Mouse (Mus musculus): ENCODE data around the gene Zfp30. TPM values are rescaled to one million over a fixed set of nuclear protein-coding genes. Genes with fewer than 3 reads are reported as not detected.

Zfp30 gene
- total RNA-seq, 2 experiments from 2014 or later: 10.6 to 11.9 TPM

GRCm38 (mm10) chr7:29818619-29819254 is 34.9 kb downstream of the Zfp30 start:
- intact Hi-C loops (cut with DNase I): loop anchor here (5.0 kb wide), 1 partner anchor 89 kb away; the partner anchor contains the start of genes Zfp27 and Zfp383
- peak; percentile 87 to 92 for DNase-seq (ENCODE audit: low spot score in 2 of 2)

- DNase-seq (ENCODE audit: low spot score in 2 of 2): no peak
- intact Hi-C loops (cut with DNase I): no loop called here
These were observed 44.2 kb downstream of the Zfp30 start for GRCm38 (mm10) chr7:29828001-29828400.

- intact Hi-C loops (cut with DNase I): no loop called here
- DNase-seq (ENCODE audit: low spot score in 2 of 2): no peak
These were observed 46.0 kb downstream of the Zfp30 start for GRCm38 (mm10) chr7:29829804-29830203.

DNA sequence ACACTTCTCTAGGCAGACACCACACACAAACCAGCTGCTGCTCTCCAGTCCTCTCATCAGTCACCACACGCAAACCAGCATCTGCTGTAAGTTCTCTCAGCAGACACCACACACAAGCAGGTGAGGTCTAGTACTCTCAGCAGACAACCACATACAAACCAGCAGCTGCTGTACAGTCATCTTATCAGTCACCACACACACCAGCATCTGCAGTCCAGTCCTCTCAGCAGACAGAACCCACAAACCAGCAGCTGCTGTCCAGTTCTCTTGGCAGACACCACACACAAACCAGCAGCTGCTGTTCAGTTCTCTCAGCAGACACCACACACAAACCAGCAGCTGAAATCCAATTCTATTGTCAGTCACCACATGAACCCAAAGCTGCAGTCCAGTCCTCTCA is 53.0 kb downstream of the Zfp30 start:
- no peak for DNase-seq (ENCODE audit: low spot score in 2 of 2)
- intact Hi-C loops (cut with DNase I): no loop called here

GRCm38 (mm10) chr7:29839256-29839655 is 55.5 kb downstream of the Zfp30 start:
- DNase-seq (ENCODE audit: low spot score in 2 of 2): no peak
- intact Hi-C loops (cut with DNase I): no loop called here

GRCm38 (mm10) chr7:29842105-29842504 is 58.3 kb downstream of the Zfp30 start:
- DNase-seq (ENCODE audit: low spot score in 2 of 2): no peak
- intact Hi-C loops (cut with DNase I): no loop called here

Small RNAs within 50 kb of the gene (microRNA-seq; reads per million reads assigned to microRNA genes)
- gene Mir1964: 3.0 to 4.2 reads per million in 2 experiments

Other genes with a start within 250 kb of the Zfp30 start
- under 1 TPM in 1 of 2 experiments, not detected in 1; 0.30 TPM for gene Catsperg2, start 57.0 kb upstream of the Zfp30 start, total RNA-seq (2021)
- 10 to 100 TPM; 15.7 to 17.6 TPM for gene Zfp84, start 15.4 kb upstream of the Zfp30 start, total RNA-seq (2021)
- 10 to 100 TPM; 22.2 to 22.4 TPM for gene Zfp790, start 32.1 kb downstream of the Zfp30 start, total RNA-seq (2021)
- 10 to 100 TPM; 18.6 to 25.6 TPM for gene Zfp940, start 69.7 kb downstream of the Zfp30 start, total RNA-seq (2021)
- 10 to 100 TPM; 14.2 to 14.4 TPM for gene Zfp420, start 76.0 kb downstream of the Zfp30 start, total RNA-seq (2021)
- 10 to 100 TPM; 18.5 to 21.6 TPM for gene Zfp27, start 122.6 kb downstream of the Zfp30 start, total RNA-seq (2021)
- gene Zfp383, start 124.2 kb downstream of the Zfp30 start, total RNA-seq (2021): 1 to 10 TPM; 8.0 to 8.8 TPM
- 10 to 100 TPM; 16.7 to 17.9 TPM for gene Zfp74, start 170.1 kb downstream of the Zfp30 start, total RNA-seq (2021)
- gene Zfp568, start 200.0 kb downstream of the Zfp30 start, total RNA-seq (2021): 1 to 10 TPM; 3.8 to 6.4 TPM

Measured in left cerebral cortex, postnatal 25 days (tissue).